Mouse (Mus musculus) heart, adult 2 months (tissue): ENCODE measurements at regions not wholly inside any gene's neighbourhood (a gene's known extent, or its start where the extent isn't known, plus 50 kb on each side); places are given as distances from the start of the nearest gene placed in this dataset.

Experiments used
- CTCF ChIP-seq: fragments of 200-600 bp; IDR thresholded peaks from 2 replicates; pipeline ENCODE4 v1.8.1; 2022; ENCODE audit warnings: antibody characterized with exemption, mild to moderate bottlenecking, moderate library complexity
- EP300 ChIP-seq: fragments of 200-500 bp; IDR thresholded peaks from 2 replicates; pipeline ENCODE4 v1.6.1; 2011; ENCODE audit warnings: low read depth, low read length, control low read depth; ENCODE audit not compliant: insufficient read depth
- POLR2A ChIP-seq: fragments of 200-500 bp; IDR thresholded peaks from 2 replicates; pipeline ENCODE4 v1.6.1; 2011; ENCODE audit warnings: mild to moderate bottlenecking, low read depth, low read length, control low read depth; ENCODE audit not compliant: insufficient read depth

DNA sequence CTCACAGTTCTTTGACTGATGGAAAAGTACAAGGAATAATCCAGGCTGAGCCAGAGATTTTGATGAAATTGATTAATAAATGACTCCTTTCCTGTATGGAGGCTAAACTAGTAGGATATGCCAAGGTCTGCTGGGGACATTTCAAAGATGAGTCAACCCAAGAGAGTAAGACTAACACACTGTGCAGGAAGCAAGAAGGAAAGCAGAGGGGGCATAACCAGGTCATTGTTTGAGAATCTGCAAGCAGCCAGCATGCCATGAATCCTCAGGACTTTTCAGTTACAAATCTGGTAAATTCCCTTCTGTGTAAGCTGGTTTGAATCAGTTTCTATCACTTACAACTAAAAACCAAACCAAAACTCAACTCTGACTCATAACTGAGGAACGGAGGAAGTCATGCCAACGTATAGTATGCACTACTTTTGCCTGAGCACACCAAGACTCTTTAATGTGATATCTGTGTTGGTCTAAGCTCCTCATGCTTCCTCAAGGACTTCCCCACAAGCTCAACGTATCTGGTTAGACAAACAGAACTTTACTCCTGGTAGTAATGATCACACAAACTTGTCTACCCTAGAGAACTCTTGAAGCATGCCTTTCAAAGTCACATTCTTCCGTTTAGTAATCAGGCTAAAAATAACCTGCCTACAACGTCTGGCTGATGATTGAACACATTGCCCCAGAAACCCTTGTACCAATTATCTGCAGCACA is 314.0 kb upstream of the Adamts9 start:
- TF ChIP-seq POLR2A: no peak
- TF ChIP-seq CTCF: no peak
- no peak for TF ChIP-seq EP300
